Mouse (Mus musculus) activated CD4-positive, CD25-positive, alpha-beta regulatory T cell, adult 9 weeks (primary cell): ENCODE results near the gene Olfr822. TPM values are rescaled to one million over a fixed set of nuclear protein-coding genes. Genes with fewer than 3 reads are reported as not detected.

Experiments used
- polyA plus RNA-seq: library from polyadenylated mRNA; unstranded; fragments of 100-300 nt; shearing (Covaris generic); gene quantifications from one replicate; pipeline ENCODE4 v1.2.1, GENCODE M21; 2017

Gene Olfr822
- not detected for polyA plus RNA-seq

GRCm38 (mm10) chr10:130070910-130071309 lies at the start of gene Olfr822:
TSS of gene Olfr822 (plus strand) at chr10:130071210.

GRCm38 (mm10) chr10:130030048-130030447 lies 41.0 kb upstream of the Olfr822 start, which contains the start of gene Olfr821:
TSS of gene Olfr821 (plus strand) at chr10:130030348.

GRCm38 (mm10) chr10:130115283-130115682 lies 44.3 kb downstream of the Olfr822 start, which contains the start of gene Olfr823:
TSS of gene Olfr823 (minus strand) at chr10:130115383.

Other genes with a start within 250 kb of the Olfr822 start
- not detected for gene Olfr812, start 225.1 kb upstream of the Olfr822 start, polyA plus RNA-seq
- not detected for gene Olfr813, start 215.8 kb upstream of the Olfr822 start, polyA plus RNA-seq
- 0.13 TPM for gene Olfr814, start 191.4 kb upstream of the Olfr822 start, polyA plus RNA-seq
- not detected for gene Olfr815, start 165.3 kb upstream of the Olfr822 start, polyA plus RNA-seq
- gene Olfr816, start 155.6 kb upstream of the Olfr822 start, polyA plus RNA-seq, result not detected
- not detected for gene Olfr818, start 122.1 kb upstream of the Olfr822 start, polyA plus RNA-seq
- gene Olfr819, start 103.9 kb upstream of the Olfr822 start, polyA plus RNA-seq, result not detected
- not detected for gene Olfr247, start 95.1 kb upstream of the Olfr822 start, polyA plus RNA-seq
- 0.06 TPM for gene Gm10310, start 86.1 kb upstream of the Olfr822 start, polyA plus RNA-seq
- gene Olfr820, start 58.6 kb upstream of the Olfr822 start, polyA plus RNA-seq, result not detected
- not detected for gene Olfr821, start 40.9 kb upstream of the Olfr822 start, polyA plus RNA-seq
- gene Olfr823, start 44.2 kb downstream of the Olfr822 start, polyA plus RNA-seq, result not detected
- not detected for gene Olfr824, start 58.8 kb downstream of the Olfr822 start, polyA plus RNA-seq
- not detected for gene Olfr825, start 95.6 kb downstream of the Olfr822 start, polyA plus RNA-seq
- gene Olfr826, start 113.0 kb downstream of the Olfr822 start, polyA plus RNA-seq, result not detected
- not detected for gene Olfr827, start 143.2 kb downstream of the Olfr822 start, polyA plus RNA-seq
- not detected for gene Neurod4, start 209.0 kb downstream of the Olfr822 start, polyA plus RNA-seq